Mouse (Mus musculus) midbrain, postnatal 0 days (tissue): Measurements from ENCODE around the gene Brd7. TPM values are rescaled to one million over a fixed set of nuclear protein-coding genes. Genes with fewer than 3 reads are reported as not detected.
A peak's percentile ranks its signal among the peaks of the same experiment; 100 is the strongest.

Experiments used
- ATAC-seq: fragments of 200-750 bp; cut with Nextera tagmentation; 2 replicates; pipeline ENCODE4 v1.8.0; 2017; ENCODE audit warnings: moderate number of reproducible peaks, mild to moderate bottlenecking, moderate TSS enrichment, moderate library complexity; ENCODE audit not compliant: low FRiP score
- DNase-seq: peaks from one replicate; pipeline ENCODE4 v3.0.0-alpha.2; 2015; ENCODE audit warnings: low spot score
- H3K27ac ChIP-seq: fragments of 300-500 bp; sonication (generic); 2 replicates; pipeline ENCODE4 v1.5.1; 2014; ENCODE audit warnings: low read depth, mild to moderate bottlenecking, low read length, mixed read lengths
- H3K27me3 ChIP-seq: fragments of 300-500 bp; sonication (generic); 2 replicates; pipeline ENCODE4 v1.6.1; 2014; ENCODE audit warnings: low read length, control low read depth, mixed read lengths; ENCODE audit not compliant: insufficient read depth
- H3K36me3 ChIP-seq: fragments of 300-500 bp; sonication (generic); 2 replicates; pipeline ENCODE4 v1.6.1; 2014; ENCODE audit warnings: low read length, control low read depth, mixed read lengths; ENCODE audit not compliant: insufficient read depth
- H3K4me1 ChIP-seq: fragments of 300-500 bp; sonication (generic); 2 replicates; pipeline ENCODE4 v1.6.1; 2014; ENCODE audit warnings: mild to moderate bottlenecking, control low read depth, antibody characterized with exemption, low read length, mixed read lengths; ENCODE audit not compliant: insufficient read depth
- H3K4me2 ChIP-seq: fragments of 300-500 bp; sonication (generic); 2 replicates; pipeline ENCODE4 v1.6.1; 2014; ENCODE audit warnings: low read depth, mild to moderate bottlenecking, low read length, mixed read lengths; ENCODE audit not compliant: poor library complexity, severe bottlenecking
- H3K4me3 ChIP-seq: fragments of 300-500 bp; sonication (generic); 2 replicates; pipeline ENCODE4 v1.5.1; 2014; ENCODE audit warnings: low read depth, mild to moderate bottlenecking, low read length, moderate library complexity
- H3K9ac ChIP-seq: fragments of 300-500 bp; sonication (generic); replicated peaks from 2 replicates; pipeline ENCODE4 v1.6.1; 2014; ENCODE audit warnings: mild to moderate bottlenecking, low read length, moderate library complexity, mixed read lengths; ENCODE audit not compliant: poor library complexity, severe bottlenecking
- H3K9me3 ChIP-seq: fragments of 300-500 bp; sonication (generic); 2 replicates; pipeline ENCODE4 v1.6.1; 2016; ENCODE audit warnings: low read length, control low read depth
- CTCF ChIP-seq: IDR thresholded peaks from 2 replicates; pipeline ENCODE4 v1.5.1; 2016; ENCODE audit warnings: antibody characterized with exemption, mild to moderate bottlenecking
- WGBS: fragments of 180-500 bp; shearing (Covaris S2); extraction: QIAGEN DNeasy Blood & Tissue Kit; methylation state at CpG from one replicate; pipeline ENCODE4 v1.1.7; 2014; 5-methylcytosine and 5-hydroxymethylcytosine counted together
- polyA plus RNA-seq: library from polyadenylated mRNA; unstranded; fragments of >200 nt; fragmentation: Nextera tagmentation; extraction: Ambion mirVana; gene quantifications from 2 replicates; pipeline ENCODE4 v1.2.1, GENCODE M21; 2015
- total RNA-seq: library from RNA; depleted of rRNA; stranded (reverse); fragments of >200 nt; gene quantifications from 2 replicates; pipeline ENCODE4 v1.2.3, GENCODE M21; 2014

Brd7 gene
- total and polyA plus RNA-seq, 2 experiments from 2014 or later, result 29.7 to 60.7 TPM

DNA sequence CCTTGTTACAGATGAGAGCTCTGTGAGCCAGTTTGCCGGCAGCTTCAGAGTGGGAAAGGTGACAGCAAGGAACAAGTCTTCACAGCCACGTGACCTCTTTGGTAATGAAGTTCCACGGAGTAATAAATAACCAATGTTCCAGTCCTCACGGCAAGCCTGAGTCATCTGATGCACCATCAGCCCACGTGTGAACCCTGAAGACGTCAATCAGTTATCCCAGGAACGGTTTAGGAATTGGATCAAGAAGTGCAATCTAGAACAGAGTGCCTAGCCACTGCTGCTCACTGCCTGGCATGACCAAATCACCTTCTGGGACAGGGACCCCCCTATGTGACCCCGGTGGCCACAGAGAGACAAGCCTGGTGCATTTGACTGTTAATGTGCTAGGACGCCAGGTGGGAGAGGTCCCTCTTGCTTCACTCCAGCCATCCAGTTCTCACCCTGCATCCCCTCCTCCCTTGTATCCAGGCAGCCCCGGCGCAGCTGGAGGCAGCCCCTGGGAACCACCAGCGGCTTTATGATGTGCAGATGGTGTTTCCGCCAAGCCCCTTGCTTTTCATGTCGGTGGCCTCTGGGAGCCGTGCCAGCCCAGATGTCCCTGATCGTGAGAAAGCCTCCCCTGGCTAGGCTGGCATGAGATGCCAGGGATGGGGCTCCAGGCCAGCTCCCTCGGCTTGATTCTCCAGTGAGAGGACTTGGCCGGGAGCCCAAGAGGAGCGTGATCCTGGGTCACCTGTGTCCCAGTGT, 15.0 kb upstream of the Brd7 start:
- Histone ChIP-seq H3K9ac (no peak overlapping the region), H3K4me3 (no peak overlapping the region), H3K9me3 (no peaks in the 10 kb centered on the region), H3K27me3 (no peaks in the 10 kb centered on the region), H3K4me1 (peaks cover 6% of the 10 kb centered on the region; the same call in 1 of the 2 replicates), H3K4me2 (no peak overlapping the region), H3K27ac (no peak overlapping the region), H3K36me3 (no peaks in the 10 kb centered on the region)
- WGBS, result 44% methylated on average over 19 of the region's 19 CpGs
- DNase-seq (peak; percentile 86), ATAC-seq (peak; percentile 72)
- TF ChIP-seq CTCF, result no peak

- Histone ChIP-seq H3K9me3 (no peaks in the 10 kb centered on the region), H3K4me2 (no peak overlapping the region), H3K27me3 (no peaks in the 10 kb centered on the region), H3K4me3 (no peak overlapping the region), H3K36me3 (no peaks in the 10 kb centered on the region), H3K4me1 (0 out of 2 replicates have a peak, but pooled peaks cover under 1% of the 10 kb centered on the region), H3K27ac (no peak overlapping the region), H3K9ac (no peak overlapping the region)
- no peak for TF ChIP-seq CTCF
- no peak for ATAC-seq
- WGBS, result 80% methylated on average over 2 of the region's 2 CpGs
- DNase-seq, result no peak
Measured at GRCm38 (mm10) chr8:88371522-88371921, 9.5 kb upstream of the Brd7 start.

- Histone ChIP-seq H3K27me3 (no peaks in the 10 kb centered on the region), H3K27ac (no peak overlapping the region), H3K36me3 (no peaks in the 10 kb centered on the region), H3K9ac (no peak overlapping the region), H3K4me3 (no peak overlapping the region), H3K4me2 (no peak overlapping the region), H3K4me1 (no peaks in the 10 kb centered on the region), H3K9me3 (no peaks in the 10 kb centered on the region)
- 64% methylated on average over 3 of the region's 3 CpGs for WGBS
- TF ChIP-seq CTCF, result no peak
- ATAC-seq (no peak), DNase-seq (peak; percentile 39)
Measured at GRCm38 (mm10) chr8:88369805-88370204, 7.8 kb upstream of the Brd7 start.

DNA sequence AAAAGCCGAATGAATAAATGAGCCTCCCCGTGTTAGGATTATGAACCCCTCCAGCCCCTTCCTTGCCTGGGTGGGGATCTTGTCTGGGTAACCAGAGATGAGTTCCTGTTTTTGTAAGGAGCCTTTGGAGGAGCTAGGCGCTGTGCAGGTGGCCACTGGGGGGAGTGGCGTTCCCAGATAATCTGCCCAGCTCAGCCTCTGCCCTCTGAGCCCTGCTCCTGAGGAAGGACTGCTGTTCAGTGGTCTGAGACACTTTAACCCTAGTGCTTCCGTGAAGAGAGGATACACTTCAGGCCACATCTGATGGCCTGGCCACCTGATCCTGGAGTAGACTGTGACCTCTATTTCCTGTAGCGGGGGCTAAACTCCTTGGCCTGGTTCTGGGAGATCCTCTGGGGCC, 7.2 kb upstream of the Brd7 start:
- Histone ChIP-seq H3K4me2 (no peak overlapping the region), H3K9ac (no peak overlapping the region), H3K27ac (no peak overlapping the region), H3K36me3 (no peaks in the 10 kb centered on the region), H3K4me1 (no peaks in the 10 kb centered on the region), H3K9me3 (no peaks in the 10 kb centered on the region), H3K27me3 (no peaks in the 10 kb centered on the region), H3K4me3 (no peak overlapping the region)
- DNase-seq, result peak; percentile 38
- peak; percentile 71 for TF ChIP-seq CTCF
- no peak; the same call in 1 of the 2 replicates for ATAC-seq
- WGBS, result 18% methylated on average over 6 of the region's 6 CpGs

GRCm38 (mm10) chr8:88362446-88363150, 604 bp upstream of the Brd7 start:
- 36% methylated on average over 11 of the region's 11 CpGs for WGBS
- H3K4me3 ChIP-seq, result peak overlapping the region; percentile 100
- peaks cover under 1% of the 10 kb centered on the region; the same call in 1 of the 2 replicates for H3K36me3 ChIP-seq
- no peak for TF ChIP-seq CTCF
- no peaks in the 10 kb centered on the region for H3K27me3 ChIP-seq
- ATAC-seq, result no peak
- H3K9me3 ChIP-seq, result no peaks in the 10 kb centered on the region
- H3K4me1 ChIP-seq, result peaks cover 6% of the 10 kb centered on the region; the same call in 1 of the 2 replicates
- no peak overlapping the region for H3K9ac ChIP-seq
- H3K27ac ChIP-seq, result no peak overlapping the region
- peak overlapping the region; percentile 98 for H3K4me2 ChIP-seq
- no peak for DNase-seq
